Mouse (Mus musculus): Measurements from ENCODE around the gene Gucd1. TPM values are rescaled to one million over a fixed set of nuclear protein-coding genes. Genes with fewer than 3 reads are reported as not detected.
A peak's percentile ranks its signal among the peaks of the same experiment; 100 is the strongest.
"Not testable (repeated sequence)": the region's sequence is repeated elsewhere in the genome, so short reads cannot be mapped to it uniquely, and the experiment has no call there.

Gucd1 gene
- polyA plus RNA-seq, 2 experiments: 34.0 to 39.2 TPM

DNA sequence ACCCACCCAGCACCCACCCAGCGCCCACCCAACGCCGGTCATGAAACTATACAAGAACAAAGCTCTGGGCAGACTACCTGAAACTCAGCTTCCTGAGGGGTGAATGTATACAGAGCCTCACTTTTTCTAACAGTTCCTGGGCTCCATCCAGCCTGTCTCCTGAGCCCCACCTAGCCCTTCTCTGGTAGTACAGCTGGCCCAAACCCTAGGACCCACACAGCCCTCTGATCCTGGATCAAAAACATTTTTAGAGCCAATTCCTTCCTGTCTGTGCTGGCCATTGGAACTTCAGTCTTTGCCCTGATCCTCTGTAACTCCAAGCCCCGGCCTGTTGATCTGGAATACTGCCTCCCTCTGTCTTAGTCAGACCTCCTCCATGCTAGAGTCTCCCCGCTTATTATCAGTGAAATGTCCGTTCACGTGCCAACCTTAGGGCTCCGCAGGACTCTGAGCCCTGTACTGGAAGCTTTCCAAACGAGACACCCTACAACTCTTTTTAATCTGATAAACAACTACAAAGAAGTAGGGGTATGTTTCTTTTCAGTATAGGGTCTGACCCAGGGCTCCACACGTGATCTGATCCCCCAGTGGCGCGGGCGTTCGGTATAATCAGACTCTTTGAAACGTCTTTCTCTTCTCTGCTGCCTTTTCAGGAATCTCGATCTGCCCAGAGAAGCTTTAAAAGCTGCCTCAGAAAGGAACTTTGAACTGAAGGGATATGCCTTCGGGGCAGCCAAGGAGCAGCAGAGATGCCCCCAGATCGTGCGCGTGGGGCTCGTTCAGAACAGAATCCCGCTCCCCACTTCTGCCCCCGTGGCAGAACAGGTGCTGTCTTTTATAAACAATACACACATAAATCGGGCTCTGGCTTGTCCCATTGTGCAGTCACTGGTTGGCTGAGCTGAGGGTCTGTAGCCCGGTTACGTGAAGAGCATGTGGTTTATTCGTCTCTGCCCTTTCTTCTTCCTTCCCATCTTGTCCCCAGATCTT lies 105.4 kb downstream of the Gucd1 start:
- TF ChIP-seq POLR2A (IDR thresholded peaks at IDR 0.05; ENCODE audit: borderline replicate concordance, extremely low read depth, insufficient read depth, insufficient read length): no peak
- Histone ChIP-seq H3K27ac (replicated peaks; ENCODE audit: low read depth, low read length) (no peak overlapping the region), H3K4me1 (ENCODE audit: control insufficient read depth, insufficient read depth, low read length) (no peaks in the 10 kb centered on the region), H3K9ac (ENCODE audit: low read depth, low read length, severe bottlenecking) (no peak overlapping the region), H3K9me3 (ENCODE audit: control insufficient read depth, low read length) (no peaks in the 10 kb centered on the region), H3K4me2 (replicated peaks; ENCODE audit: low read depth, low read length, severe bottlenecking) (no peak overlapping the region), H3K4me3 (replicated peaks; ENCODE audit: low read length) (no peak overlapping the region), H3K36me3 (ENCODE audit: control insufficient read depth, insufficient read depth, low read length) (no peaks in the 10 kb centered on the region), H3K27me3 (ENCODE audit: control insufficient read depth, insufficient read depth, low read length) (no peaks in the 10 kb centered on the region)
- ATAC-seq (ENCODE audit: low FRiP score, low read depth): no peak
- no peak for DNase-seq (ENCODE audit: low spot score)
- 77% methylated on average over 27 of the region's 27 CpGs for WGBS

DNA sequence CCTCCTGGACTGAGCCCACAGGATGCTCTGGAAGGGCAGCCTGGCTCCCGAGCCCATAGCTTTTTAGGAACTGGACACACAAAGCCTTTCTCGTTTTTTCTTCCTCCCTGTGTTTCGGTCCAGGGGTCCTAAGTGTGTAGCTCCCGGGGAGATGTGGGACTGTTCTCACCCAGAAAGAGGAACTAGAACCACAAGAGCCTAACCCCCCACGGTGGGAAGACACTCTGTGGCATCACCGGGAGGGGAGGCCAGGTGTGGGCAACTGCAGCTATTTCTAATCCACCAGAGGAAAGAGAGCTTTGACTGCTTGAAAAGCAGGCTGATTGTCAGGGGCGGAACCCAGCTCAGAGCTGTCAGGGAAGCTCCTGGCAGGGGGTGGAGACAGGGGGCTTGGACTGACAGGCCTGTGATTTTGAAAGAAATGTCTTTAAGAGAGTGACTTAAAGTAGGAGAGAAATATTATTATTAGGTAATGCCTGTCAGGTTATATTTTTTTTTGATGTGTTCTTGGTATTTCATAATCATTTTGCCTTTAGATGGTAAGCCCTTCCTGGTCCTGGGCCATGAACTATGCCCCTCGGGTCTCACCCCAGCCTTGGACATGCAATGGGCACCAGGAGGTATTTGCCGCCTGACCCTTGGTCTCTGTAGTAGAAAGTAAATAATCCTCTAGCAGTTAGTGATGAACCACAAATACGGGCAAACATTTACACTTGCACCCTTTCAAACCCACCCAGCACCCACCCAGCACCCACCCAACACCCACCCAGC lies 106.2 kb downstream of the Gucd1 start:
- not testable (repeated sequence) for ATAC-seq (ENCODE audit: low FRiP score, low read depth); H3K27ac ChIP-seq (replicated peaks; ENCODE audit: low read depth, low read length); DNase-seq (ENCODE audit: low spot score); H3K27me3 ChIP-seq (ENCODE audit: control insufficient read depth, insufficient read depth, low read length); H3K9ac ChIP-seq (ENCODE audit: low read depth, low read length, severe bottlenecking); H3K4me2 ChIP-seq (replicated peaks; ENCODE audit: low read depth, low read length, severe bottlenecking); H3K36me3 ChIP-seq (ENCODE audit: control insufficient read depth, insufficient read depth, low read length); H3K9me3 ChIP-seq (ENCODE audit: control insufficient read depth, low read length); H3K4me1 ChIP-seq (ENCODE audit: control insufficient read depth, insufficient read depth, low read length); H3K4me3 ChIP-seq (replicated peaks; ENCODE audit: low read length)
- WGBS: 48% methylated on average over 9 of the region's 10 CpGs

DNA sequence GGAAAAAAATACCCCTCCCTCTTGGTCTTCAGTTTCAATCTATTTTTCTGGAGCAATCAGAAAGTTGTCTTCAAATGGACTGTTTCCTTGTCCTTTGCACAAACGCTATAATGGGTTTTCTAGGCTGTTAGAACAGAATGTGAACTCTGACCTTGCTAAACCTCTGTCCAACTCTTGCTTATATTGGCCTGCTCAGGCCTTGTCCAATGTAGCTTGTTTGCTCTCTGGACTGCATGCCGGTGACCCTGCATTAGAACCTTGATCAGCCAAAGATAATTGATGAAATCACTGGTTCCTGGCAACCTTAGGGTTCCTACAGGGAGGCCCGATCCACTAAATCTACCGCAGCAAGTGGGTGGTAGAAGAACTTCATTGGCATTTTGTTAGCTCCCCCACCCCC lies 110.0 kb downstream of the Gucd1 start:
- no peak for TF ChIP-seq POLR2A (IDR thresholded peaks at IDR 0.05; ENCODE audit: borderline replicate concordance, extremely low read depth, insufficient read depth, insufficient read length)
- WGBS: 78% methylated on average over 4 of the region's 4 CpGs
- no peak overlapping the region for H3K9ac ChIP-seq (ENCODE audit: low read depth, low read length, severe bottlenecking)
- no peak for ATAC-seq (ENCODE audit: low FRiP score, low read depth)
- H3K27ac ChIP-seq (replicated peaks; ENCODE audit: low read depth, low read length): no peak overlapping the region
- DNase-seq (ENCODE audit: low spot score): no peak
- H3K36me3 ChIP-seq (ENCODE audit: control insufficient read depth, insufficient read depth, low read length): no peaks in the 10 kb centered on the region
- H3K4me3 ChIP-seq (replicated peaks; ENCODE audit: low read length): no peak overlapping the region
- H3K9me3 ChIP-seq (ENCODE audit: control insufficient read depth, low read length): no peaks in the 10 kb centered on the region
- H3K4me2 ChIP-seq (replicated peaks; ENCODE audit: low read depth, low read length, severe bottlenecking): no peak overlapping the region
- no peaks in the 10 kb centered on the region for H3K27me3 ChIP-seq (ENCODE audit: control insufficient read depth, insufficient read depth, low read length)
- H3K4me1 ChIP-seq (ENCODE audit: control insufficient read depth, insufficient read depth, low read length): no peaks in the 10 kb centered on the region

DNA sequence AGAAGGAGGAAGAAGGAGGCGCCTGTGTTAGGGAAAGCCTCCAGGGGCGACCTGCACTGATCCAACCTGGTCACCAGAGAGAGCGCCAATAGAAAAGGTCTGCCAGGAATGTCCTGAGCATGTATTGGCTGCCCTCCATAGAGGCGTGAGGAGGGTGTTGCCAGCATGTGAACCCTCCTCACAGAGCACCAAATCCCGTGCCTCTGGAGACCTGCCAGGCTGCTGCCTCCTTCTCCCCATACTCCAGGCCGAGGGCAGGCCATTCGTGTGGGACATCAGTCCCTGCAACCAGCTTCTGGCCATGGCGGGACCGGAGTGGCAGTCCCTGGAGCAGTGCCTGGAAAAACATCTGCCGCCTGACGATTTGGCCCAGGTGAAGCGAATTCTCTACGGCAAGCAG lies 111.0 kb downstream of the Gucd1 start:
- WGBS: 36% methylated on average over 13 of the region's 13 CpGs
- H3K4me1 ChIP-seq (ENCODE audit: control insufficient read depth, insufficient read depth, low read length): no peaks in the 10 kb centered on the region
- no peaks in the 10 kb centered on the region for H3K27me3 ChIP-seq (ENCODE audit: control insufficient read depth, insufficient read depth, low read length)
- no peak overlapping the region for H3K4me3 ChIP-seq (replicated peaks; ENCODE audit: low read length)
- no peak for ATAC-seq (ENCODE audit: low FRiP score, low read depth)
- H3K4me2 ChIP-seq (replicated peaks; ENCODE audit: low read depth, low read length, severe bottlenecking): peak overlapping the region; percentile 37
- no peak overlapping the region for H3K27ac ChIP-seq (replicated peaks; ENCODE audit: low read depth, low read length)
- TF ChIP-seq POLR2A (IDR thresholded peaks at IDR 0.05; ENCODE audit: borderline replicate concordance, extremely low read depth, insufficient read depth, insufficient read length): no peak
- H3K36me3 ChIP-seq (ENCODE audit: control insufficient read depth, insufficient read depth, low read length): no peaks in the 10 kb centered on the region
- no peak overlapping the region for H3K9ac ChIP-seq (ENCODE audit: low read depth, low read length, severe bottlenecking)
- peak; percentile 12 for DNase-seq (ENCODE audit: low spot score)
- no peaks in the 10 kb centered on the region for H3K9me3 ChIP-seq (ENCODE audit: control insufficient read depth, low read length)

DNA sequence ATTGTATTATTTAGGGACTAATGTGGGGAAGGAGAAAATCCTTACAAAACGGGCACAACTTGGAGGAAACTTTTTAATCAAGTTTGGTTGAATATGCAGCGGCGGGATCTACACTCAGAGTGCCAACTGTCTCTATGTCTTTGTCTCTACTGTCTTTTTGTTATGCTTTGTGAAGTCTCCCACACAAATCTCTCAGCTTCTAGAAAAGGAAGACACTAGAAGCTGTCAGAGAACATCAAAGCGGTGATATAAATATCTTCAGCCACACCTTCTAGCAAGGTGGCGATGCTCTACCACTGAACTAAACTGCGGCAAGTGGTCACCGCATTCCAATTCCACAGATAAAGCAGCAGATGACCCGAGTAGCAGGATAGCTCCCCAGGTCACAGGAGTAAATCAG lies 111.9 kb downstream of the Gucd1 start:
- Histone ChIP-seq H3K27ac (replicated peaks; ENCODE audit: low read depth, low read length) (no peak overlapping the region), H3K36me3 (ENCODE audit: control insufficient read depth, insufficient read depth, low read length) (no peaks in the 10 kb centered on the region), H3K9me3 (ENCODE audit: control insufficient read depth, low read length) (no peaks in the 10 kb centered on the region), H3K4me2 (replicated peaks; ENCODE audit: low read depth, low read length, severe bottlenecking) (no peak overlapping the region), H3K4me3 (replicated peaks; ENCODE audit: low read length) (no peak overlapping the region), H3K4me1 (ENCODE audit: control insufficient read depth, insufficient read depth, low read length) (no peaks in the 10 kb centered on the region), H3K27me3 (ENCODE audit: control insufficient read depth, insufficient read depth, low read length) (no peaks in the 10 kb centered on the region), H3K9ac (ENCODE audit: low read depth, low read length, severe bottlenecking) (no peak overlapping the region)
- no peak for ATAC-seq (ENCODE audit: low FRiP score, low read depth)
- WGBS: 87% methylated on average over 8 of the region's 8 CpGs
- no peak for TF ChIP-seq POLR2A (IDR thresholded peaks at IDR 0.05; ENCODE audit: borderline replicate concordance, extremely low read depth, insufficient read depth, insufficient read length)
- DNase-seq (ENCODE audit: low spot score): no peak

All from limb, embryonic 14.5 days (tissue).